Mouse (Mus musculus) forebrain, embryonic 11.5 days (tissue): ENCODE measurements around the gene Klf2. TPM values are rescaled to one million over a fixed set of nuclear protein-coding genes. Genes with fewer than 3 reads are reported as not detected.

Experiments used
- ATAC-seq: fragments of 200-750 bp; cut with Nextera tagmentation; replicated peaks from 2 replicates; pipeline ENCODE4 v1.8.0; 2017; ENCODE audit warnings: moderate TSS enrichment; ENCODE audit not compliant: low FRiP score
- DNase-seq: peaks from one replicate; pipeline ENCODE4 v3.0.0-alpha.2; 2017; ENCODE audit warnings: low spot score
- H3K27ac ChIP-seq: fragments of 300-500 bp; sonication (generic); 2 replicates; pipeline ENCODE4 v1.5.1; 2014; ENCODE audit warnings: low read depth, low read length
- H3K27me3 ChIP-seq: fragments of 300-500 bp; sonication (generic); 2 replicates; pipeline ENCODE4 v1.6.1; 2014; ENCODE audit warnings: mild to moderate bottlenecking, low read length, mixed read lengths; ENCODE audit not compliant: control insufficient read depth, insufficient read depth
- H3K36me3 ChIP-seq: fragments of 300-500 bp; sonication (generic); 2 replicates; pipeline ENCODE4 v1.6.1; 2014; ENCODE audit warnings: mild to moderate bottlenecking, low read length, moderate library complexity, mixed read lengths; ENCODE audit not compliant: control insufficient read depth, insufficient read depth
- H3K4me1 ChIP-seq: fragments of 300-500 bp; sonication (generic); replicated peaks from 2 replicates; pipeline ENCODE4 v1.6.1; 2014; ENCODE audit warnings: low read length, mixed read lengths; ENCODE audit not compliant: control insufficient read depth, insufficient read depth
- H3K4me2 ChIP-seq: fragments of 300-500 bp; sonication (generic); 2 replicates; pipeline ENCODE4 v1.6.1; 2014; ENCODE audit warnings: low read depth, mild to moderate bottlenecking, low read length, moderate library complexity, mixed read lengths; ENCODE audit not compliant: severe bottlenecking
- H3K4me3 ChIP-seq: fragments of 300-500 bp; sonication (generic); 2 replicates; pipeline ENCODE4 v1.5.1; 2014; ENCODE audit warnings: low read depth, low read length
- H3K9ac ChIP-seq: fragments of 300-500 bp; sonication (generic); 2 replicates; pipeline ENCODE4 v1.6.1; 2014; ENCODE audit warnings: low read length
- H3K9me3 ChIP-seq: fragments of 300-500 bp; sonication (generic); 2 replicates; pipeline ENCODE4 v1.6.1; 2016; ENCODE audit warnings: low read length, mixed read lengths; ENCODE audit not compliant: control insufficient read depth
- WGBS: fragments of 180-500 bp; shearing (Covaris S2); extraction: QIAGEN DNeasy Blood & Tissue Kit; methylation state at CpG from one replicate; pipeline ENCODE4 v1.1.7; 2014; 5-methylcytosine and 5-hydroxymethylcytosine counted together
- polyA plus RNA-seq: library from polyadenylated mRNA; unstranded; fragments of >200 nt; fragmentation: Nextera tagmentation; extraction: Ambion mirVana; gene quantifications from 2 replicates; pipeline ENCODE4 v1.2.1, GENCODE M21; 2014

Gene Klf2
- polyA plus RNA-seq, 1 experiment from 2014 or later: 4.7 TPM

DNA sequence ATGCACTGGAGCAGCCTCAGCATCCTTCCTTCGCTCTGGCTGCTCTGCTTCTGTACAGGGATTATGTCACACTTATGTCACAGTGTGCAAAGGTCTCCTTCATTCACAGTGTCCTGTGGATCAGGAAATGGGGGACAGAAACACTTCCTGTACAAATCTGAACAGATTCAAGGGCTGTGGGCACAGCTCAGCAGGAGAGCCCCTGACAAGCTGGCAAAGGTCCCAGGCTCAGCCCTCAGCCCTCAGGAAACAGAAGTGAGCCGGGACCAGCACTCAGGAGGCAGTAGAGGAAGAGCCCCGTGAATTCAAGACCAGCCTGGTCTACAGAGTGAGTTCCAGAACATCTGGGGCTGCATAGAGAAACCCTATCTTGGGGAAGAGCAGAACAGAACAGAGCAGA lies 37.2 kb upstream of the Klf2 start:
- Histone ChIP-seq H3K9me3 (no peaks in the 10 kb centered on the region), H3K9ac (no peak overlapping the region), H3K27ac (no peak overlapping the region), H3K4me2 (no peak overlapping the region), H3K4me3 (no peak overlapping the region), H3K36me3 (no peaks in the 10 kb centered on the region), H3K4me1 (no peaks in the 10 kb centered on the region), H3K27me3 (no peaks in the 10 kb centered on the region)
- WGBS: 46% methylated on average over 3 of the region's 3 CpGs
- no peak for ATAC-seq
- DNase-seq: no peak

DNA sequence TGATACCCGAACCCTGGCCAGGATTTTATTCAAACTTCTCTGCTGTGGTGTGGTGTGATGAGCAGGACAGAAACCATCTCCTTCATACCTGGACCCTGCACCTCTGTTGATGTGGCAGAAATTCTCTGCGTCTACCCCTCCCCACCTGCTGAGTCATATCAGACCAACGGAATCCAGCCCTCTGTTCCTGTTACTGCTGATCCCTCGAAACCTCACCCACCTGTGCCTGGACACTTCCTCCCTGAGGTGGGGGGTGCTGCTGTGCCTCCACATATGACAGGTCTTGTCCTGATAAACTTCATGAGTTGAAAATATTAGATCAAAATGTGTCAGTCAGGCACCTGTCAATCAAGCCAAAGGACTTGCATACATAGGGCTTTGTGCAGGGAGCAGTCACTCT lies 33.5 kb upstream of the Klf2 start:
- H3K9ac ChIP-seq: no peak overlapping the region

DNA sequence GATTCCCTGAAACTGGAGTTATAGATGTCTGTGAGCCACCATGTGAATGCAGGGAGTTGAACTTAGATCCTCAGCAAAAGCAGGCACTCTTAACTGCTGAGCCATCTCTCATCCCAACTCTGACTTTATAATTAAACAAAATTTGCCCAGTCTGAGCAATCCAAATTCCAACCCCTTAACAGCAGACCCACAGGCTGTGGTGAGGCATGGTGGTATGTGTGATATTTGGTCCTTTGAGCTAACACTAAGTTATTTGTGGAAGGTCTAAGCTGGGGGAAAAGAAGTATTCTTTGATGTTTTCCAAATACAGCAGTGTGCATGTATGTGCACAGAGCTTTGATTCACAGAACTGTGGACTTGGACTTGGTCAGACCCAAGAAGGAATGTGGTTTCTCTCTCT lies 29.8 kb upstream of the Klf2 start:
- Histone ChIP-seq H3K4me2 (no peak overlapping the region), H3K4me1 (no peaks in the 10 kb centered on the region), H3K27me3 (no peaks in the 10 kb centered on the region), H3K9me3 (no peaks in the 10 kb centered on the region), H3K4me3 (no peak overlapping the region), H3K9ac (no peak overlapping the region), H3K36me3 (no peaks in the 10 kb centered on the region), H3K27ac (no peak overlapping the region)
- ATAC-seq: no peak
- DNase-seq: no peak

More for the DNA sequence above, 33.5 kb upstream of the Klf2 start:
- DNase-seq (no peak), ATAC-seq (no peak)
- Histone ChIP-seq H3K4me1 (no peaks in the 10 kb centered on the region), H3K27me3 (no peaks in the 10 kb centered on the region), H3K36me3 (no peaks in the 10 kb centered on the region), H3K27ac (no peak overlapping the region), H3K4me2 (no peak overlapping the region), H3K4me3 (no peak overlapping the region), H3K9me3 (no peaks in the 10 kb centered on the region)
- WGBS: 82% methylated on average over 4 of the region's 4 CpGs

DNA sequence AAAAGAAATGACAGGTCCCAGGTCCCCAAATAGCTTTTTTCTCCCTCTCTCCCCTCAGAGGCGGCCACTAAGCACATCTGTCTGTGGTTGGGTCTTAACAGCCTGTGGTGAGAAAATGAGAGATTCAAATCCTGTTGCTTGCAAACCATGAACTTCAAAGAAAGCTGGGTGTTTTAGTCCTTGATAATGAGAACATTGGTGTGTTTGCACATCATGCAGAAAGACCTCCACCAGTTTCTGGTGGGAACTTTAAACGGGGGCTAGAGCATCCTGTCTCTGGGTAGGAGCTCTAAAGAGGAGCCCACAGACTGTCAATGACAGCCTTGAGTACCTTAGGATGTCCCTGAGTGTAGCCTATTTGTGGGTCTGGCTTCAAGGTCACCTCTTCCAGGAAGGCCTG lies 27.7 kb upstream of the Klf2 start:
- no peak overlapping the region for H3K9ac ChIP-seq
- WGBS: 82% methylated on average over 2 of the region's 2 CpGs
- DNase-seq (no peak), ATAC-seq (no peak)
- H3K9me3 ChIP-seq: no peaks in the 10 kb centered on the region
- no peak overlapping the region for H3K27ac ChIP-seq
- no peaks in the 10 kb centered on the region for H3K27me3 ChIP-seq
- H3K4me1 ChIP-seq: no peaks in the 10 kb centered on the region
- H3K36me3 ChIP-seq: no peaks in the 10 kb centered on the region
- no peak overlapping the region for H3K4me3 ChIP-seq
- no peak overlapping the region for H3K4me2 ChIP-seq

DNA sequence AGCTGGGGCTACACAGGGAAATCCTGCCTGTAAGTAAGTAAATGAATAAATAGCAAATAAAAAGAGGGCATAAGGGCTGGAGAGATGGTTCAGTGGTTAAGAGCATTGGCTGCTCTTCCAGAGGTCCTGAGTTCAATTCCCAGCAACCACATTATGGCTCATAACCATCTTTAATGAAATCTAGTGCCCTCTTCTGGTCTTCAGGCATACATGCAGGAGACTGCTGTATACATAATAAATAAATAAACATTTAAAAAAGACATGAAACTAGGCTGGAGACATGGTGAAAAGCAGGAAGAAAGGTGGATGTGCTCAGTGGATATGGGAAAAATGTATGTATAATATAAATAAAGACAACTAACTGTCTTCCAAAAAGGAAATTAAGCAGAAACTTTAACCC lies 25.5 kb upstream of the Klf2 start:
- H3K4me1 ChIP-seq: no peaks in the 10 kb centered on the region
- no peaks in the 10 kb centered on the region for H3K36me3 ChIP-seq
- no peak for DNase-seq
- no peak overlapping the region for H3K4me2 ChIP-seq
- H3K9me3 ChIP-seq: no peaks in the 10 kb centered on the region
- ATAC-seq: no peak
- no peaks in the 10 kb centered on the region for H3K27me3 ChIP-seq
- H3K9ac ChIP-seq: no peak overlapping the region
- no peak overlapping the region for H3K4me3 ChIP-seq
- no peak overlapping the region for H3K27ac ChIP-seq

DNA sequence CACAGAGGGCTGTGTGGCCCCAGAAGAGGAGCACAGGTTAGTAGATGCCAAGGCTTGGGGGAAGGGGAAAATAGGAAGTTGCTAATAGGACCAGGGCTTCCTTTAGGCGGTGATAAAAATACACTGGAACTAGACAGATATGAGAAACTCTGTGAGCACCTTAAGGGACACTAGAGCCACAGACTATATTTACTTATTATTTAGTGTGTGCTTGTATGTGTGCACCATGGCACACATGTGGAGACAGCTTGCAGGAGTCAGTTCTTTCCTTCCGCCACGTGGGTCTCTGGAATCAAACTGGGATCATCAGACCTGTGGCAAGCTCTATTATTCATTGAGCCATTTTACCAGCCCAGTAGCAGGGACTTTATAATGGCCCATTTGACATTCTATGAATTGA lies 23.7 kb upstream of the Klf2 start:
- no peaks in the 10 kb centered on the region for H3K9me3 ChIP-seq
- no peak overlapping the region for H3K27ac ChIP-seq
- no peak overlapping the region for H3K9ac ChIP-seq
- no peak overlapping the region for H3K4me2 ChIP-seq
- no peak for ATAC-seq
- no peak overlapping the region for H3K4me3 ChIP-seq
- no peak for DNase-seq
- 76% methylated on average over 3 of the region's 3 CpGs for WGBS
- no peaks in the 10 kb centered on the region for H3K36me3 ChIP-seq
- H3K4me1 ChIP-seq: no peaks in the 10 kb centered on the region
- H3K27me3 ChIP-seq: no peaks in the 10 kb centered on the region

DNA sequence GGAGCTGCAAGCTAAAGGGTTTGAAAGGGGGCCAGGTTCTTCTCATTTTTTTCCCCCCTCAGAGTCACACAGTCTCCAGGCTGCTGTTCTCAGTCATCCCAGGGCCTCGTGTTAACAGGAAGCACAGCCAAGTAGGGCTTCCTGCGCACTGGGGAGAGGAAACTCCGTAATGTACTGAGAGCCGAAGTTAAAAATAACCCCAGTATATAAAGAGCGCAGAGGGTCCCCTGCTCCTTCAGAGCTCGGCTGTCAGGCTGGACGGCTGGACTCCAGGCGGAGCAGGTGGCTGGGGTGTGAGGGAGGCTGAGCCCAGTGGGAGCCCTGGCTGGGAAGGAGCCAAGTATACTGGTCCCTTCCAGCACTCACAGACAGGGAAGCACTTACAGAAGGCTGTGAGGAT lies 23.2 kb upstream of the Klf2 start:
- Histone ChIP-seq H3K4me3 (no peak overlapping the region), H3K9me3 (no peaks in the 10 kb centered on the region), H3K27me3 (no peaks in the 10 kb centered on the region), H3K27ac (no peak overlapping the region), H3K36me3 (no peaks in the 10 kb centered on the region), H3K9ac (no peak overlapping the region), H3K4me2 (no peak overlapping the region), H3K4me1 (no peaks in the 10 kb centered on the region)
- no peak for DNase-seq
- no peak for ATAC-seq
- WGBS: 74% methylated on average over 8 of the region's 8 CpGs

DNA sequence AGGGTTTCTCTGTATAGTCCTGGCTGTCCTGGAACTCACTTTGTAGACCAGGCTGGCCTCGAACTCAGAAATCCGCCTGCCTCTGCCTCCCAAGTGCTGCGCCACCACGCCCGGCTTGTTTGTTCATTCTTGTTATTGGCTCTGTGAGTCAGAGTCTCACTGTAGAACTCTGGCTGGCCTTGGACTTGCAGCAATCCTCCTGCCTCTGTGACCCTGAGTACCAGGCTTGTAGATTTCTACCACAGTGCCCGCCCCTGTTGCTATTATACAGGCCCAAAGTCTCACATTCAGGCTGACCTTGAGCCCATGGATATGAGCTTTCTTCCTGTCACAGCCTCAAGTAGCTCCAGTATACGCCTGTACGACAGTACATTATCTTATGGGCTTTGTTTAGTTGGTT lies 22.3 kb upstream of the Klf2 start:
- no peak overlapping the region for H3K4me3 ChIP-seq
- H3K27ac ChIP-seq: no peak overlapping the region
- no peaks in the 10 kb centered on the region for H3K36me3 ChIP-seq
- DNase-seq: no peak
- ATAC-seq: no peak
- no peaks in the 10 kb centered on the region for H3K4me1 ChIP-seq
- H3K27me3 ChIP-seq: no peaks in the 10 kb centered on the region
- H3K4me2 ChIP-seq: no peak overlapping the region
- H3K9ac ChIP-seq: no peak overlapping the region
- no peaks in the 10 kb centered on the region for H3K9me3 ChIP-seq
- WGBS: 92% methylated on average over 8 of the region's 8 CpGs

DNA sequence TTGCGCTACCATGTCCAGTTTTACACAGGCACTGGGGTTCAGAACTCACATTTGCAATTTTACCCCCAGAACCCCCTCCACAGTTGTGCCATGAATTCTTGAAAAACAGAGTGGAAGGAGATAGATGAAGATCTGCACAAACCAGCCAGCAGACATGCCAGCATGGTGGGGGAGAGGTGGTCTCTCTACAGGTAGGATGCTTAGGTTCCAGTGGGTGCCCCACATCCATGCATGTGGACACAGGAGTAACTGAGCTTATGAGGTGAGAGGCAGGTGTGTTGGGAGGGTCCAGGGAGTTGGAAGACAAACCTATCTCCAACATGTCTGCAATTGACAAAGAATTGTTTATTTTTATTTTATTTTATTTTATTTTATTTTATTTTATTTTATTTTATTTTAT lies 19.9 kb upstream of the Klf2 start:
- Histone ChIP-seq H3K36me3 (no peaks in the 10 kb centered on the region), H3K27ac (no peak overlapping the region), H3K9ac (no peak overlapping the region), H3K4me2 (no peak overlapping the region), H3K4me3 (no peak overlapping the region), H3K27me3 (no peaks in the 10 kb centered on the region), H3K9me3 (no peaks in the 10 kb centered on the region), H3K4me1 (no peaks in the 10 kb centered on the region)
- no peak for ATAC-seq
- WGBS: 83% methylated on average over 1 of the region's 1 CpGs
- no peak for DNase-seq
